Mouse (Mus musculus) limb, embryonic 12.5 days (tissue): ENCODE measurements at regions not wholly inside any gene's neighbourhood (a gene's known extent, or its start where the extent isn't known, plus 50 kb on each side); places are given as distances from the start of the nearest gene placed in this dataset.
"Not testable (repeated sequence)": the region's sequence is repeated elsewhere in the genome, so short reads cannot be mapped to it uniquely, and the experiment has no call there.

Source experiments
- ATAC-seq: fragments of 200-750 bp; cut with Nextera tagmentation; 2 replicates; pipeline ENCODE4 v1.8.0; 2017; ENCODE audit warnings: low read depth, moderate TSS enrichment; ENCODE audit not compliant: insufficient number of reproducible peaks, insufficient read depth, low FRiP score, low TSS enrichment
- H3K27ac ChIP-seq: fragments of 300-500 bp; sonication (generic); 2 replicates; pipeline ENCODE4 v1.5.1; 2016; ENCODE audit warnings: mild to moderate bottlenecking, moderate library complexity
- H3K27me3 ChIP-seq: fragments of 300-500 bp; sonication (generic); 2 replicates; pipeline ENCODE4 v1.6.1; 2016; ENCODE audit warnings: mild to moderate bottlenecking, moderate library complexity
- H3K36me3 ChIP-seq: fragments of 300-500 bp; sonication (generic); 2 replicates; pipeline ENCODE4 v1.6.1; 2016; ENCODE audit warnings: mild to moderate bottlenecking, moderate library complexity
- H3K4me1 ChIP-seq: fragments of 300-500 bp; sonication (generic); replicated peaks from 2 replicates; pipeline ENCODE4 v1.6.1; 2016
- H3K4me2 ChIP-seq: fragments of 300-500 bp; sonication (generic); 2 replicates; pipeline ENCODE4 v1.6.1; 2016; ENCODE audit warnings: mild to moderate bottlenecking, moderate library complexity
- H3K4me3 ChIP-seq: fragments of 300-500 bp; sonication (generic); replicated peaks from 2 replicates; pipeline ENCODE4 v1.5.1; 2016; ENCODE audit warnings: mild to moderate bottlenecking
- H3K9ac ChIP-seq: fragments of 300-500 bp; sonication (generic); replicated peaks from 2 replicates; pipeline ENCODE4 v1.6.1; 2016; ENCODE audit warnings: mild to moderate bottlenecking, moderate library complexity
- H3K9me3 ChIP-seq: fragments of 300-500 bp; sonication (generic); 2 replicates; pipeline ENCODE4 v1.6.1; 2016; ENCODE audit warnings: mild to moderate bottlenecking, moderate library complexity
- WGBS: fragments of 180-500 bp; shearing (Covaris S2); methylation state at CpG from one replicate; pipeline ENCODE4 v1.1.7; 2016; 5-methylcytosine and 5-hydroxymethylcytosine counted together

DNA sequence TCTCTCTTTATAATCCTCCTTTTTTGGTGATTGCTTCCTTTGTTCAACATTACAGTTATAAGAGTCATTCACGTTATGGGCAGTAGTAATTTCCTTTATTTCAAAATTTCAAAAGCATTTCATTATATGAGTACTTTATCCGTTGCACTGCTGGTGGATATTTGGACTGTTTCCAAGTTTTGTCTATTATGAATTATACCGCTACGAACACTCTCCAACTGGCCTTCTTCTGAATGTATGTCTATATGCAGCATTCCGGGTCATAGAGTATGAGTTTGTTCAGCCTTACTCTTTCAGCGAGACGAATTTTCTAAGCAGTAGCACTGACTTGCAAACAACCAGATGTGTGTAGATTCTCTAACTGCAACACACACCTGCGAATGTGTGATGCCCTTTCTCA lies 57.8 kb downstream of the Dusp6 start:
- Histone ChIP-seq H3K9ac (no peak overlapping the region), H3K4me2 (no peak overlapping the region), H3K9me3 (no peaks in the 10 kb centered on the region), H3K4me1 (no peaks in the 10 kb centered on the region), H3K27me3 (no peaks in the 10 kb centered on the region), H3K27ac (no peak overlapping the region), H3K36me3 (no peaks in the 10 kb centered on the region), H3K4me3 (no peak overlapping the region)
- WGBS, result 81% methylated on average over 8 of the region's 8 CpGs
- ATAC-seq, result no peak

DNA sequence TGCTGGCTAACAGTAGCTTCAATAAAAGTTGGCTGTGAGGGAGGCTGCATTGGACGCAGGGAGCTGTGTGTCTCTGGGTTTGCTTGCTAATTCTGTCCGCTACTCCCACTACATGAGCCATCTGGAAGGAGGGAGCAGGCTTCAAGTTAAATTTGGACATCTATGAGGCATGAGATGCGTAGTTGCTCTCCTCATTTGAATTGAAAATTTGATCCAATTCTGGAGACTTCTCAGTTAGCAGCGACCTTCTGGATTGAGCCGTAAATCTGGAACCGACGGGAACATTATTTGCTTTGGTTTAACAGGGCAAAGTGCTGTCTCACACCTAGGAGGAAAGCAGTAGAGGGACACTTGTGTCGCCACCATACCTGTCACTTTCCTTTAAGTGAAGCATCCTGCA lies 60.3 kb downstream of the Dusp6 start:
- ATAC-seq, result no peak
- no peaks in the 10 kb centered on the region for H3K36me3 ChIP-seq
- H3K9ac ChIP-seq, result no peak overlapping the region
- H3K4me1 ChIP-seq, result no peaks in the 10 kb centered on the region
- H3K27me3 ChIP-seq, result no peaks in the 10 kb centered on the region
- no peak overlapping the region for H3K27ac ChIP-seq
- no peak overlapping the region for H3K4me3 ChIP-seq
- no peak overlapping the region for H3K4me2 ChIP-seq
- H3K9me3 ChIP-seq, result no peaks in the 10 kb centered on the region
- 73% methylated on average over 8 of the region's 8 CpGs for WGBS

DNA sequence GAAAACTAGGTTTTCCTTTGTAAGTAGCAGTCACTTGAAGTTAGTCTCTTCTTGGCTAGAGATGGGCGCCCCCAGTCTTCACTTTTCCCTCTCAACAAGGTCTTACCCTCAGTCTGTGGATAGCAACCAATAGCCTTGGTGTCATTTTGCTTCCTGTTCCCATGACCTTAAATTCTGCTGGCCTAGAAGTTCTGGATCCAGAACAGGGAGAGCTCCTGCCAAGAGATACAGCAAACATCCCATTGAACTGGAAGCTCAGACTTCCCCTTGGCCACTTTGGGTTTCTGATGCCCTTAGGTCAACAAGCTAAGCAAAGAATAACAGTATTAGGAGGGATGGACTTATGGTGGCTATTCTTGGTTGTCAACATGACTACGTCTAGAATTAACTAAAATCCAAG lies 64.5 kb downstream of the Dusp6 start:
- ATAC-seq, result no peak
- H3K9ac ChIP-seq, result no peak overlapping the region
- H3K27ac ChIP-seq, result no peak overlapping the region
- no peaks in the 10 kb centered on the region for H3K9me3 ChIP-seq
- H3K27me3 ChIP-seq, result no peaks in the 10 kb centered on the region
- no peak overlapping the region for H3K4me2 ChIP-seq
- H3K4me1 ChIP-seq, result peaks cover 9% of the 10 kb centered on the region
- no peak overlapping the region for H3K4me3 ChIP-seq
- WGBS, result 95% methylated on average over 2 of the region's 2 CpGs
- no peaks in the 10 kb centered on the region for H3K36me3 ChIP-seq

DNA sequence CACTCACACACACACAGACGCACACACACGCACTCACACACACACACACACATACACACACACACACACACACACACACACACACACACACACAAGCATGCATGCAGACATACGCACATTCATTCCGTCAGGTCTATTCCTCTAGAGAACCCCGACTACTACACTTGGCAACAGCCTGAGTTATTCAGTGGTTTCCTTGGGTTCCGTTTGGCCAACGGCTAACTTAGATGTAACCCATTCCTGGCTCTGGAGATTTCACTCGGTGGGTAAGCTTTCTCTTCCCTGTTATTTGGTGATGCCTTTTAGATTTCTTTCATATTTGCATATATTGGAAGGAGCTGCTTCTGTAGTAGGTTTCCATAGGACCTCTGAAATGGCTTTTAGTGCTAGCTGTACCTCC lies 65.5 kb downstream of the Dusp6 start:
- no peak overlapping the region for H3K9ac ChIP-seq
- peaks cover 9% of the 10 kb centered on the region for H3K4me1 ChIP-seq
- no peaks in the 10 kb centered on the region for H3K36me3 ChIP-seq
- H3K27me3 ChIP-seq, result no peaks in the 10 kb centered on the region
- H3K9me3 ChIP-seq, result no peaks in the 10 kb centered on the region
- no peak overlapping the region for H3K4me2 ChIP-seq
- ATAC-seq, result no peak
- H3K27ac ChIP-seq, result no peak overlapping the region
- WGBS, result 91% methylated on average over 8 of the region's 8 CpGs
- H3K4me3 ChIP-seq, result no peak overlapping the region

DNA sequence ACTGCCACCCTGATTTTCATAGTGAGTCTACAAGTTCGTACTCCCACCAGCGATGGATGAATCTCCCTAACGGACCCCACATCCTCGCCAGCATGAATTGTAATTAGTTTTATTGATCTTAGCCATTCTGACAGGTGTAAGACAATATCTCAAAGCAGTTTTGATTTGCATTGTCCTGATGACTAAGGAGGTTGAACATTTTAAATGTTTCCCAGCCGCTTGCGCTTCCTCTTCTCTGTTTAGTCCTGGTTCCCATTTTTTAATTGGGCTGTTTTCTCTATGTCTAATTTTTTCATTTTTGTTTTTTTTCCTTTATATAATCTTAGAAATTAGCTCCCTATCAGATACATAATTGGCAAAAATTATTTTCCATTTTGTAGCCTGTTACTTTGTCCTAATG lies 66.4 kb downstream of the Dusp6 start:
- ATAC-seq, result no peak
- H3K4me2 ChIP-seq, result no peak overlapping the region
- H3K27me3 ChIP-seq, result no peaks in the 10 kb centered on the region
- H3K4me1 ChIP-seq, result peaks cover 9% of the 10 kb centered on the region
- no peaks in the 10 kb centered on the region for H3K36me3 ChIP-seq
- WGBS, result 88% methylated on average over 6 of the region's 6 CpGs
- H3K9me3 ChIP-seq, result no peaks in the 10 kb centered on the region
- no peak overlapping the region for H3K9ac ChIP-seq
- no peak overlapping the region for H3K4me3 ChIP-seq
- H3K27ac ChIP-seq, result no peak overlapping the region

DNA sequence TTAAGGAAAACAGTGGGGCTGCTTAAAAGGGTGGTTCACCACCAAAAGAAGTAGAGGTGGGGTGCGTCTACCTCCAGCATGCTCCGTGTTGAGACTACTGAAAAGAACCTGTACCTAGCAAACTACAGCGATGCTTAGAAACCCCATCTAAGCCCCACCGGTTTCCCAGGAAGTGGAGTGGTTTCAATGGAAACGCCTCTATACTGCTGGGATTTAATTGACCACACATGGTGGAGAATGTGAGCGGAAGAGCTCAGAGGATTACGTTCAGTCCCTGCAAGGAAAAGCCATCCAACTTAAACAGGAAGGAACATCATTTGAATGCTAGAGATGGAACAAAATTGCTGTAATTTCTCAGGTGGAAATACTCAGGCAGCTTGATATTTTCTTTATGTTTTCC lies 67.5 kb downstream of the Dusp6 start:
- Histone ChIP-seq H3K36me3 (no peaks in the 10 kb centered on the region), H3K27me3 (no peaks in the 10 kb centered on the region), H3K4me2 (no peak overlapping the region), H3K9ac (no peak overlapping the region), H3K27ac (no peak overlapping the region), H3K4me3 (no peak overlapping the region), H3K9me3 (no peaks in the 10 kb centered on the region), H3K4me1 (peaks cover 9% of the 10 kb centered on the region)
- 23% methylated on average over 7 of the region's 7 CpGs for WGBS
- no peak for ATAC-seq

DNA sequence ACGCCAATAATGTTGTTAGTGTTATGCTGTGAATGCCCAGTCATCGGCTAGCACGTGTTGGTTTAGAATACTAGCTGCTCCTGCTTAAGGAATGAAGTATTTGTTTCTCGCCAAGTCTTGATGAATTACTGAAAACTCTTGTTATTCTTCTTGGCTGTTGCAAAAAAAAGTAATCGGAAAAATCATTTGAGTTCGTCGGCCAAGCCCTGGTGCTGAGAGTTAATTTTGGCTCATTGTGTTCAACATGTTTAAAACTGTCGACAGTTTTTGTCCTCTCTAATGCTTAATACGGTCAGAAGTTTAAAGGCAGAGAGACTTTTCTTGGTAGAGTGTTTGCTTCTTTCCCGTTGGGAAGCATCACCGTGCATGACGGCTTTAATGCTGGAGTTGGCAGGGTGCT lies 68.8 kb downstream of the Dusp6 start:
- Histone ChIP-seq H3K9me3 (no peaks in the 10 kb centered on the region), H3K27ac (no peak overlapping the region), H3K27me3 (no peaks in the 10 kb centered on the region), H3K4me2 (no peak overlapping the region), H3K4me3 (no peak overlapping the region), H3K9ac (no peak overlapping the region), H3K36me3 (no peaks in the 10 kb centered on the region), H3K4me1 (peaks cover 9% of the 10 kb centered on the region)
- 90% methylated on average over 12 of the region's 12 CpGs for WGBS
- ATAC-seq, result no peak

DNA sequence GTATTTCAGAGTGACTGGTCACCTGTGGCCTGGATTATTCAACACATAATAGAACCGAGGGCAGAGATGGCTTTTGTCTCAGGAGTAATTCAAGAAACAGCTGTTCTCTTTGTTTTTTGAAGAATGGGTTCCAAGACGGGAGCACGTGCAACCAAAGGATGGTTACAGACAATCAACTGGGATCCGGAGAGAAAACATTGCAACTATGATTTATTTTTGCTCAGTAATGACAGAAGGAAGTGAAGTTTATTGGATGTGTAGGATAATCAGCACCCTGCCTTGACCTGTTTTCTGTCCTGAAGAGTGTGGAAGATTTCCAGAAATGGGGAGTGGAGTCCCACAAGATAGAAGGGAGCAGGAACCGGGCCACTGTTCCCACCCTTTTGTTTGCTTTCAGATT lies 70.8 kb downstream of the Dusp6 start:
- Histone ChIP-seq H3K9me3 (no peaks in the 10 kb centered on the region), H3K9ac (no peak overlapping the region), H3K36me3 (no peaks in the 10 kb centered on the region), H3K27me3 (no peaks in the 10 kb centered on the region), H3K4me1 (peaks cover 9% of the 10 kb centered on the region), H3K4me3 (no peak overlapping the region), H3K27ac (no peak overlapping the region), H3K4me2 (no peak overlapping the region)
- 88% methylated on average over 5 of the region's 5 CpGs for WGBS
- ATAC-seq, result no peak

DNA sequence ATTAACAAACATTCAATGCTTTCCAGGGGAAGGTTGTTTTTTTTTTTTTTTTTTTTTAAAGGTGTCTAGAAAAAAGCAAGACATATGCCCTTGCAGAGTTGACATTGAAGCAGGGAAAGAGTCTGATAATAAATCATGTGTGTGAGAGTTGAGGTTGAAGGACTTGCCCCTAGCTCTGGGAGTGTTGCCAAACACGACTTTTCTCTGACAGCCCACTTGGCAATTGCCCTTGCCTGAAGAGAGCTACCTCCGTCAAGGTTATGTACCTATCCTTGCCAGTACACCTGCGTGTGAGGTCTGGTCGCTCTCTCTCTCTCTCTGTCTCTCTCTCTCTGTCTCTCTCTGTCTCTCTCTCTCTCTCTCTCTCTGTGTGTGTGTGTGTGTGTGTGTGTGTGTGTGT lies 73.1 kb downstream of the Dusp6 start:
- H3K9me3 ChIP-seq, result no peaks in the 10 kb centered on the region
- ATAC-seq, result no peak
- no peak overlapping the region for H3K27ac ChIP-seq
- no peak overlapping the region for H3K4me2 ChIP-seq
- H3K9ac ChIP-seq, result no peak overlapping the region
- H3K4me3 ChIP-seq, result no peak overlapping the region
- H3K27me3 ChIP-seq, result no peaks in the 10 kb centered on the region
- no peaks in the 10 kb centered on the region for H3K36me3 ChIP-seq
- WGBS, result 74% methylated on average over 4 of the region's 4 CpGs
- H3K4me1 ChIP-seq, result no peaks in the 10 kb centered on the region; the same call in 1 of the 2 replicates

DNA sequence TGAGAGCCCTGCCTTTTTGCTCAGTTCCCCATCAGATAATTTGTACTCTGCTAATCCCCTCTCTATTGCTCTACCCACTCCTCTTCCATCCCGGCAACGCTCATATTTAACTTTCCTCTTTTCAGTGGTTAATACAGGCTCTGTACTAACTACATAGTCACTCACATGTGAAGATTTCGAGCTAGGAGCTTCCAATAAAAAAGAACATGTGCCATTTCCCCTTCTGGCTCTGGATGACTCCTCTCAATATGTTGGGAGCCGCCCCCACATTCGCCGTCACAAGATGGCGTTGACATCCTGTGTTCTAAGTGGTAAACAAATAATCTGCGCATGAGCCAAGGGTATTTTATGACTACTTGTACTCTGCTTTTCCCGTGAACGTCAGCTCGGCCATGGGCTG lies 75.8 kb downstream of the Dusp6 start:
- WGBS, result 93% methylated on average over 8 of the region's 11 CpGs
- not testable (repeated sequence) for H3K4me2 ChIP-seq, H3K4me3 ChIP-seq, H3K9me3 ChIP-seq, ATAC-seq, H3K9ac ChIP-seq, H3K27me3 ChIP-seq, H3K36me3 ChIP-seq, H3K4me1 ChIP-seq, H3K27ac ChIP-seq

DNA sequence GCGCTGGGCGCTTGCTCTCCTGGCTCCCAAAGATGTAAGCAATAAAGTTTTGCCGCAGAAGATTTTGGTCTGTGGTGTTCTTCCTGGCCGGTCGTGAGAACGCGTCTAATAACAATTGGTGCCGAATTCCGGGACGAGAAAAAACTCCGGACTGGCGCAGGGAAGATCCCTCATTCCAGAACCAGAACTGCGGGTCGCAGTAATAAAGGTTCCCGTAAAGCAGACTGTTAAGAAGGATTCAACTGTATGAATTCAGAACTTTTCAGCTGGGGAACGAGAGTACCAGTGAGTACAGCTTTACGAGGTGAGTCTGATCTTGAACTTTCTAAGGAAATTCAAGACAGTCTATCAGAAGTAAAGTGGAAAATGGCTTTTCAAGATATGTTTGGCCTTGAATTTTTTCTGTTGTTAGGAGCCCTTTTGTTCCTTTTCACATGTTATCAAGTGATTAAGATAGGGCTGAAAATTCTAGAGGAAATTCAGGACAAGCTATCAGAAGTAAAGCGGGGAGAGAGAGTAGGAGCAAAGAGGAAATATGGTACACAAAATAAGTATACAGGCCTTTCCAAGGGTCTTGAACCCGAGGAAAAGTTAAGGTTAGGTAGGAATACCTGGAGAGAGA lies 76.4 kb downstream of the Dusp6 start:
- not testable (repeated sequence) for ATAC-seq, H3K4me1 ChIP-seq, H3K27ac ChIP-seq, H3K9me3 ChIP-seq, H3K4me3 ChIP-seq, H3K4me2 ChIP-seq, H3K36me3 ChIP-seq, H3K9ac ChIP-seq, H3K27me3 ChIP-seq
- 96% methylated on average over 13 of the region's 19 CpGs for WGBS

DNA sequence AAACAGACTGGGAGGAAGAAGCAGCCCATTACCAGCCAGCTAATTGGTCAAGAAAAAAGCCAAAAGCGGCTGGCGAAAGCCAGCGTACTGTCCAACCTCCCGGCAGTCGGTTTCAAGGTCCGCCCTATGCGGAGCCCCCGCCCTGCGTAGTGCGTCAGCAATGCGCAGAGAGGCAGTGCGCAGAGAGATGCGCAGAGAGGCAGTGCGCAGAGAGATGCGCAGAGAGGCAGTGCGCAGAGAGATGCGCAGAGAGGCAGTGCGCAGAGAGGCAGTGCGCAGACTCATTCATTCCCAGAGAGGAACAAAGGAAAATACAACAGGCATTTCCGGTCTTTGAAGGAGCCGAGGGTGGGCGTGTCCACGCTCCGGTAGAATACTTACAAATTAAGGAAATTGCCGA lies 77.0 kb downstream of the Dusp6 start:
- 97% methylated on average over 10 of the region's 25 CpGs for WGBS
- not testable (repeated sequence) for H3K27ac ChIP-seq, H3K4me2 ChIP-seq, H3K4me1 ChIP-seq, ATAC-seq, H3K9ac ChIP-seq, H3K4me3 ChIP-seq, H3K27me3 ChIP-seq, H3K9me3 ChIP-seq, H3K36me3 ChIP-seq
